Mouse (Mus musculus) liver, postnatal 0 days (tissue): Measurements from ENCODE around the gene Nckap1. TPM values are rescaled to one million over a fixed set of nuclear protein-coding genes. Genes with fewer than 3 reads are reported as not detected.
A peak's percentile ranks its signal among the peaks of the same experiment; 100 is the strongest.

ENCODE experiments used
- ATAC-seq: fragments of 200-750 bp; cut with Nextera tagmentation; 2 replicates; pipeline ENCODE4 v1.8.0; 2017; ENCODE audit warnings: mild to moderate bottlenecking, moderate library complexity
- DNase-seq: peaks from one replicate; pipeline ENCODE4 v3.0.0-alpha.2; 2016
- H3K27ac ChIP-seq: fragments of 300-500 bp; sonication (generic); 2 replicates; pipeline ENCODE4 v1.5.1; 2014; ENCODE audit warnings: antibody characterized with exemption, moderate library complexity, mild to moderate bottlenecking, low read depth
- H3K27me3 ChIP-seq: fragments of 300-500 bp; sonication (generic); 2 replicates; pipeline ENCODE4 v1.6.1; 2014; ENCODE audit warnings: low read length, control low read depth, mixed read lengths; ENCODE audit not compliant: insufficient read depth
- H3K36me3 ChIP-seq: fragments of 300-500 bp; sonication (generic); replicated peaks from 2 replicates; pipeline ENCODE4 v1.6.1; 2014; ENCODE audit warnings: mild to moderate bottlenecking, control low read depth, low read length, moderate library complexity, mixed read lengths; ENCODE audit not compliant: insufficient read depth
- H3K4me1 ChIP-seq: fragments of 300-500 bp; sonication (generic); 2 replicates; pipeline ENCODE4 v1.6.1; 2014; ENCODE audit warnings: antibody characterized with exemption, mild to moderate bottlenecking, control low read depth; ENCODE audit not compliant: insufficient read depth
- H3K4me2 ChIP-seq: fragments of 300-500 bp; sonication (generic); 2 replicates; pipeline ENCODE4 v1.6.1; 2014; ENCODE audit warnings: low read depth, mild to moderate bottlenecking, low read length, moderate library complexity, mixed read lengths
- H3K4me3 ChIP-seq: fragments of 300-500 bp; sonication (generic); 2 replicates; pipeline ENCODE4 v1.5.1; 2014; ENCODE audit warnings: low read depth, low read length
- H3K9ac ChIP-seq: fragments of 300-500 bp; sonication (generic); replicated peaks from 2 replicates; pipeline ENCODE4 v1.6.1; 2014; ENCODE audit warnings: mild to moderate bottlenecking, moderate library complexity
- H3K9me3 ChIP-seq: fragments of 300-500 bp; sonication (generic); 2 replicates; pipeline ENCODE4 v1.6.1; 2016; ENCODE audit warnings: mild to moderate bottlenecking, control low read depth, low read length, mixed read lengths
- CTCF ChIP-seq: sonication (generic); IDR thresholded peaks from 2 replicates; pipeline ENCODE4 v1.5.1; 2016; ENCODE audit warnings: antibody characterized with exemption, low read depth
- EP300 ChIP-seq: IDR thresholded peaks from 2 replicates; pipeline ENCODE4 v1.6.1; 2016; ENCODE audit warnings: antibody characterized with exemption, low read depth, mild to moderate bottlenecking
- WGBS: fragments of 180-500 bp; shearing (Covaris S2); extraction: QIAGEN DNeasy Blood & Tissue Kit; methylation state at CpG from one replicate; pipeline ENCODE4 v1.1.7; 2014; ENCODE audit not compliant: insufficient replicate concordance; 5-methylcytosine and 5-hydroxymethylcytosine counted together
- polyA plus RNA-seq: library from polyadenylated mRNA; unstranded; fragments of >200 nt; fragmentation: Nextera tagmentation; extraction: Ambion mirVana; gene quantifications from 2 replicates; pipeline ENCODE4 v1.2.1, GENCODE M21; 2015

Nckap1 gene
- 10.8 and 11.5 TPM in 2 replicates for polyA plus RNA-seq

DNA sequence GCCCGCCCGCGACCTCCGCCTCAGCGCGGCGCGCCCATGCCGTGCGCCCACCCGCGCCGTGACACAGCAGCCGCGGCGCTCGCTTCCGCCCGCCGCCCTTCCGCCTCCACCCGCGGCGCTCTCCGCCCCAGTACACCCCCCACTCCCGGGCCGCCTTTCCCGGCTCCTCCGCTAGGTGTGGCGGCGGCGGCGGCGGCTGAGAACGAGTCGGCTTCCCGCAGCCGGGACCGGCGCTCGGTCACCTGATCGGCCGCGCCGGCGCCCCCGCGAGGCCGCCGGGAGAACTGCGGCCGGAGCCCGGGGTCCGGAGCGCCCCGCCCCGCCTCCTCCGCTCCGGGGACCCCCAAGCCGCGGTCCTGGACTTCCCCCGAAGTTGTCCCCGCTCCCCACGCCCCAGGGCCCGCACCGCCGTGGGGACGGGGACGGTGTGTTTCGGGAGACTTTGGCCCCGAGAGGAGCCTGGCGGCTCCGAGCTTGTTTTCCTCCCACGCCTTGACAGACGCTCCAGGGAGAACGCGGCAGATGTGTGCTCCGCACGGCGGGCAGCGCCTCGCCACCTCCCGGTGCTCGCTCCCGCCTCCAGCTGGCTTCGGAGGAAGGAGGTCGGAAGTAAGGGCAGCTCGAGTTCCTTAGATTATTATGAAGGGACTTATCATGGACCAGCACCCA is at the start of gene Nckap1:
Gene Nckap1, minus strand, starts transcription at position 338 of the 669 bp plus-strand sequence.
- WGBS: under 1% methylated on average over 54 of the region's 88 CpGs
- H3K4me3 ChIP-seq: peak within 1 kb of the TSS; percentile 87
- H3K9me3 ChIP-seq: no peaks in the 10 kb centered on the region
- peaks cover 14% of the 10 kb centered on the region for H3K27me3 ChIP-seq
- no peaks in the 10 kb centered on the region for H3K36me3 ChIP-seq
- peak within 1 kb of the TSS; percentile 97 for H3K9ac ChIP-seq
- H3K4me1 ChIP-seq: peaks cover 6% of the 10 kb centered on the region; the same call in 1 of the 2 replicates
- peak; percentile 96 for ATAC-seq
- TF ChIP-seq EP300: no peak
- TF ChIP-seq CTCF: peak; percentile 59
- peak within 1 kb of the TSS; percentile 98 for H3K27ac ChIP-seq
- peak; percentile 91 for DNase-seq
- peak within 1 kb of the TSS; percentile 84 for H3K4me2 ChIP-seq

DNA sequence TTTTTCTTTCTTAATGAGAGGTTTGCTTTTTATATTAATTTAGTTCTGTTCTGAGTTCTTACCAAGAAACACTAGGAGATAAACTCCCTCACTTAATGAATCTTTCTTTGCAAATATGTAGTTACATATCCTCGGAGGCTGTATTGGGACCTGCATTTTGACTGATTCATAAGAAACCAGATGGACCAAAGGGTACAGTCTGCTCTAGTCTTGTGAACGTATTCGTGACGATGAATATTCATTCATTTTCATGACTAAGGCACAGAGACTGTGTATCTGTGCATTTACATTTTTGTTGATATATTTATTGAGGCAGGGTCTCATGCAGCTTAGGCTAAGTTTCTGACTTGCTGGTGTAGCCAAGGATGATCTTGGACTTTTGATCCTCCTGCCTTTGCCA is 43.3 kb upstream of the Nckap1 start:
- no peaks in the 10 kb centered on the region for H3K27me3 ChIP-seq
- no peak overlapping the region for H3K27ac ChIP-seq
- H3K9ac ChIP-seq: no peak overlapping the region
- H3K9me3 ChIP-seq: no peaks in the 10 kb centered on the region
- peaks cover 4% of the 10 kb centered on the region for H3K36me3 ChIP-seq
- no peak overlapping the region for H3K4me2 ChIP-seq
- DNase-seq (no peak), ATAC-seq (no peak)
- no peak overlapping the region for H3K4me3 ChIP-seq
- H3K4me1 ChIP-seq: no peaks in the 10 kb centered on the region
- no peak for TF ChIP-seq CTCF
- no peak for TF ChIP-seq EP300
- 84% methylated on average over 4 of the region's 4 CpGs for WGBS

DNA sequence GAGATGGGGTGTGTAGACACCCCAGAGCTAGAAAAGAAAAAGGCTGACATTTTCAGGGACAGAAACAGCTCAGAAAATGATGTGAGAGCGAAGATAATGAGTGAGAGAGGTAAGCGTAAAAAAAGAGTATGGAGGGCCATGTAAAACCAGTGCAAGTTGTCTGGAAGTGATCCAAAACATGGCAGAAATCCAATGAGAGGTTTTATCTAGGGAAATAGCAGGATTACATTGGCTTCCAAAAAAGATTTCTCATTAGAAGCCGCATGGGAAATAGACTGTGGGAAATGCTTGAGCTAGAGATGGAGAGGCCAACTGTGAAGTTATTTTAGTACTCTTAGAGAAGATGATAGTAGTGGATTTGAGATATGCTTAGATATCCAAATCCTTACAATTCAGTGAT is 40.7 kb upstream of the Nckap1 start:
- DNase-seq (no peak), ATAC-seq (no peak)
- H3K9me3 ChIP-seq: no peaks in the 10 kb centered on the region
- H3K4me1 ChIP-seq: peaks cover 3% of the 10 kb centered on the region; the same call in 1 of the 2 replicates
- no peak for TF ChIP-seq EP300
- TF ChIP-seq CTCF: no peak
- H3K4me2 ChIP-seq: no peak overlapping the region
- H3K27ac ChIP-seq: no peak overlapping the region
- no peak overlapping the region for H3K9ac ChIP-seq
- no peaks in the 10 kb centered on the region for H3K27me3 ChIP-seq
- 90% methylated on average over 3 of the region's 3 CpGs for WGBS
- no peak overlapping the region for H3K4me3 ChIP-seq
- peaks cover 4% of the 10 kb centered on the region for H3K36me3 ChIP-seq

DNA sequence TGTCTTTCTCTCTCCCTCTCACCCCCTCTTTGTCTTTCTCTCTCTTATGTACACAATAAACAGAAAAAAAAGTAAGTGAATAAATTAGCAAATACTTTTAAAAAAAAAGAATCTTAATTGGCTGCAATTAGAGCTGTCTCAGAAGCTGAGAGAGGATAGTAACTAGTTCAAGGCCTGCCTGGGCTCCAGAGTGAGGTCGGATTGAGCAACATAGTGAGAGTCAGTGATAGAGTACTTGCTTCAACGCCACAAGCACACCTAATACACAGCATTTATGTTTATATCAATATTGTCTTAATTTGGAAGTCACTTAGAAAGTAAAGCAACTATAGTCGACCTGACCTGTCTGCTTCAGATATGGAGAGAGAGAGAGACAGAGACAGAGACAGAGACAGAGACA is 37.8 kb upstream of the Nckap1 start:
- H3K27ac ChIP-seq: no peak overlapping the region
- TF ChIP-seq EP300 (no peak), CTCF (no peak)
- no peak for ATAC-seq
- DNase-seq: no peak
- H3K9me3 ChIP-seq: no peaks in the 10 kb centered on the region
- 79% methylated on average over 3 of the region's 3 CpGs for WGBS
- no peaks in the 10 kb centered on the region; the same call in 1 of the 2 replicates for H3K36me3 ChIP-seq
- no peaks in the 10 kb centered on the region for H3K27me3 ChIP-seq
- no peak overlapping the region for H3K4me3 ChIP-seq
- H3K4me1 ChIP-seq: peaks cover 3% of the 10 kb centered on the region; the same call in 1 of the 2 replicates
- H3K9ac ChIP-seq: no peak overlapping the region
- no peak overlapping the region for H3K4me2 ChIP-seq

DNA sequence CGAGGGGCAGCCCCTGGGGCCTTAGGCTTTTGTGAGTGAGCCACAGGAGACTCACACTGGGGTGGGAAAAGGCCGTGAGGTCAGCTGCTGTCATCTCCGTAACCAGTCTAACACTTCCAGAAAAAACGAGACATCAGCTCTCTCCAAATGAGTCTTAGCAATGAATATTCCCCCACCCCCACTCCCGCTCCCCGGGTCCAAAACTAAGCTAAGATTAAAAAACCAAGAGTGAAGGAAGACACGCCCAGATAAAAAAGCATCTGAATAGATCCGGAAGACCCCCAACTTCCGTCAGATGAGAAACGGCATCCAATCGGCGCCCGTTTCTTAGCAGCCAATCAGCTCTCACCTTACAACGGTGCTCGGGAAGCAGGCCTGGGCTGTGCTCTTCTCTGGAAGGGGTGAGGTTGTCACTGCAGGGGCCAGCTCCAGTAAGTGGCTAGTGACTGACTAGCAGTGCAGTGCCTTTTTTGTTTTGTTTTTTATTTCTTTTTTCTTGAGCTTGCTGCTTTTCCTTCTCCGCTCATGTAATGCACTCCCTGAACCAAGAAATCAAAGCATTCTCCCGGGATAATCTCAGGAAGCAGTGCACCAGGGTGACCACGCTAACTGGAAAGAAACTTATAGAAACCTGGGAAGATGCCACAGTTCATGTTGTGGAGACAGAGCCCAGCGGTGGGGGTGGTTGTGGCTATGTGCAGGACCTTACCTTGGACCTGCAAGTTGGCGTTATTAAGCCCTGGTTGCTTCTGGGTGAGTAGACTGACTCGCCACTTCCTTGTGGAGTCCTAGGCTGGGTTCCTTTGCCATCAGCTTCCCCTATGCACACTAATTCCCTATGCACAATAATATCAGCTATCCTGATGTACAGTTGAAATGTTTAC is 35.9 kb upstream of the Nckap1 start, which contains the start of the genes Dusp19 and Nup35:
Gene Dusp19, plus strand, starts transcription at position 192 of the 884 bp plus-strand sequence.
Gene Nup35, plus strand, starts transcription at position 383 of the 884 bp plus-strand sequence.
- 2% methylated on average over 21 of the region's 21 CpGs for WGBS
- peak within 1 kb of the TSS; percentile 90 for H3K4me2 ChIP-seq
- peak; percentile 90 for DNase-seq
- peaks cover 3% of the 10 kb centered on the region; the same call in 1 of the 2 replicates for H3K4me1 ChIP-seq
- H3K4me3 ChIP-seq: peak within 1 kb of the TSS; percentile 70
- peak within 1 kb of the TSS; percentile 59 for H3K9ac ChIP-seq
- TF ChIP-seq CTCF (no peak), EP300 (no peak)
- H3K36me3 ChIP-seq: no peaks in the 10 kb centered on the region
- H3K9me3 ChIP-seq: no peaks in the 10 kb centered on the region
- no peaks in the 10 kb centered on the region for H3K27me3 ChIP-seq
- peak within 1 kb of the TSS; percentile 64 for H3K27ac ChIP-seq
- peak; percentile 99 for ATAC-seq

DNA sequence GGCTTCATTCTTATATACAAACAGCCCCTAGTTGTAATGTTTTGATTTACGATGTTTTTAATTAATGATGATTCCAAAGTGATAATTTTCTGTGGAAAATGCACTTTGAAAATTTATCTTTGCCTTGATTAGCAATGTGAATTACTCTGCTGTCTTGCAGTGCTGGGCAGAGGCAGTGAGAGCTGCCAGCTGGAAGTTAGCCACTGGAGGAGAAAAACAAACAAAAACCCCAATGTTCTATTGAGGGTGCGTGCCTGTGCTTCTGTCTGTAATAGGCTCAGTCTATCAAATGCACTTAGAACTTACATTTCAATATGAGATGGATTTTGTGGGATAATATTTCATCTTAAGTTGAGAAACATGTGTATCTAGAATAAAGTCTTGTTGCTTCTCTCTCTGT is 31.6 kb upstream of the Nckap1 start:
- Histone ChIP-seq H3K4me3 (no peak overlapping the region), H3K9ac (no peak overlapping the region), H3K27me3 (no peaks in the 10 kb centered on the region), H3K27ac (no peak overlapping the region), H3K4me2 (no peak overlapping the region), H3K4me1 (peaks cover 1% of the 10 kb centered on the region; the same call in 1 of the 2 replicates), H3K9me3 (no peaks in the 10 kb centered on the region), H3K36me3 (no peaks in the 10 kb centered on the region)
- TF ChIP-seq EP300 (no peak), CTCF (no peak)
- ATAC-seq: no peak
- 68% methylated on average over 2 of the region's 2 CpGs for WGBS
- DNase-seq: no peak
